Mouse (Mus musculus): ENCODE data around the gene Gabrb2. TPM values are rescaled to one million over a fixed set of nuclear protein-coding genes. Genes with fewer than 3 reads are reported as not detected.

Gene Gabrb2
- total RNA-seq, 1 experiment from 2014 or later, result not detected

DNA sequence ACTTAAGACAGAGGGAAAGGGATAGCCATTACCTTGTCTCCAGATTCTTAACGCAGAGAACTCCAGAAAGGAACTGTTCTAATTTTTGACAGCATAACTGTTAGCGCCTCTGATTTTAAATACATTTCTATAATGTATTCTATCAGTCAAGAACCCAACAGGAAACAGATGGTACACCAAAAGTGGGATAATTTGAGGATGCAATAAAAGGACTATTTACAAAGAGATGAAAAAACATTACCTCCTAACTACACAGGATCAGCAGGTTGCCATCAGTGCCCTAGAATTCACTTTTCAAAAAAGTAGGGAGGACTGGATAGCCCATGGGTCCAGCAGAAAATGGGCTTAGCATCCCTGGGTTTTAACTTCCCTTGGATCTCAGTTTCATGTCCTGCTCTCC is 102.4 kb downstream of the Gabrb2 start:
- ATAC-seq (replicated peaks; ENCODE audit: insufficient number of reproducible peaks, low FRiP score, low TSS enrichment, poor library complexity, severe bottlenecking), result no peak

DNA sequence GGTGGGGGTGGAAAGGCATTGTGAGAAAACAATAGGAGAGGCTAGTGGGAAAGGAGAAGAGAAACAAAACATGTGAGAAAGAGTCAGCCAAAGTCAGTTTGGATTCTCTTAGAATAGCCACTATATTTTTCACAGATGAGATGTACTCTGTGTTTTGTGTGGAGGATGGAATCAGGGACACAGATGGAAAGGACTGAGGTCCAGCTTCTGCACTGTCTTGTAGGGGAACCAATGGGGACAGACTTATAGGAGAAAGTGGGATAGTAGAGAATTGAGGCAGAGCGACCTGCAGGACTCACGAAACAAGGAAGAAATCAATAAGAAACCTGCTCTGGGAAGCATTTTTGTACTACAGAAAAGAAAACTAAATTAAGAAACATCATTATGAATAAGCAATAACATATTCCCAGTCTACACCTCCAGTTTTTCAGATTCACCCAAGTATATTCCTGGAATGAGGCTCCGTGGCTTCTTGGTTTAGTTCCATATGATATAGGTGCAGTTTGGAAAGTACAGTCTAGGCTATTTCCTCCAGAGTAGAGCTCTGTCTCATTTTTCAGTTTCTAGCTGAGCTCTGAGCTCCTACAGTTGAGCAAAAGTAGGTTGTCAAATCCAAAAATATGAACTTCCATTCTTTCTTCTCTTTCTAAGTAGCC is 108.8 kb downstream of the Gabrb2 start:
- no peak for ATAC-seq (replicated peaks; ENCODE audit: insufficient number of reproducible peaks, low FRiP score, low TSS enrichment, poor library complexity, severe bottlenecking)

DNA sequence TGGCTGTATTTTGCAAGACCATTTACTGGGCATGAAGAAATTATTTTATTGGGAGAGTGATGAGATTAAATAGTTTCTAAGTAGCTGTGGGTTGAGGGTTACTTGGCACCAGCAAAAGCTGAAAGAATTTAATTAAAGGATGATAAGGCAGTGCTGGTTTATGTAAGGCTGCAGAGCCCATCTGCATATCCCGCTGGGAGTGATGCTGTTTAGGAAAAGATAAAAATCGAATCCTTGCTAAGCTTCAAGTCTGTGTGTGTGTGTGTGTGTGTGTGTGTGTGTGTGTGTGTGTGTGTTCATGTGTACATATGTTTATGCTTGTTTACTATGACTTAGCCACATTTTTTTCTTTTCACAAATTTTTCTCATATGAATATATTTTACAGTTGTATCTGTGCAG is 113.0 kb downstream of the Gabrb2 start:
- no peak for ATAC-seq (replicated peaks; ENCODE audit: insufficient number of reproducible peaks, low FRiP score, low TSS enrichment, poor library complexity, severe bottlenecking)

DNA sequence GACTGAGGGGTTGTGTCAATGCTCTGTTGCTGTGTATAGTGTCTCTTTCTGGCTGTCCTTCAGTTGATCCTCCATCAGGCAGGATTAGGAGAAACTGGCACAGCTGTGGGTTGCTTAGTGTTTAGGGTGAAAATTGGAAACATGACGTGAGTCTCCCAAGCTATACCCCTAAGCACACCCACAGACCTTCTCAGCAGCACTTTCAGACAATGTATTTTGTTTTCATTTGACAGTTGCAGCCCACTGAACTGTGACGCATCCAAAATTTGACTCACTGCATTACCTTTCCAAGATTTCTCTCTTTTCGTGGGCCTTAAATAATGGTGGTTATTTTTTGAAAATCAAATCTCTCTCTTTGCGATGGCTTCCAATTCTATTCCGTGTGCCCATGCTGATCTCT is 115.7 kb downstream of the Gabrb2 start:
- ATAC-seq (replicated peaks; ENCODE audit: insufficient number of reproducible peaks, low FRiP score, low TSS enrichment, poor library complexity, severe bottlenecking), result no peak

- no peak for ATAC-seq (replicated peaks; ENCODE audit: insufficient number of reproducible peaks, low FRiP score, low TSS enrichment, poor library complexity, severe bottlenecking)
These were observed 116.3 kb downstream of the Gabrb2 start for GRCm38 (mm10) chr11:42535861-42536260.

GRCm38 (mm10) chr11:42542861-42543260 is 123.3 kb downstream of the Gabrb2 start:
- ATAC-seq (replicated peaks; ENCODE audit: insufficient number of reproducible peaks, low FRiP score, low TSS enrichment, poor library complexity, severe bottlenecking), result no peak

DNA sequence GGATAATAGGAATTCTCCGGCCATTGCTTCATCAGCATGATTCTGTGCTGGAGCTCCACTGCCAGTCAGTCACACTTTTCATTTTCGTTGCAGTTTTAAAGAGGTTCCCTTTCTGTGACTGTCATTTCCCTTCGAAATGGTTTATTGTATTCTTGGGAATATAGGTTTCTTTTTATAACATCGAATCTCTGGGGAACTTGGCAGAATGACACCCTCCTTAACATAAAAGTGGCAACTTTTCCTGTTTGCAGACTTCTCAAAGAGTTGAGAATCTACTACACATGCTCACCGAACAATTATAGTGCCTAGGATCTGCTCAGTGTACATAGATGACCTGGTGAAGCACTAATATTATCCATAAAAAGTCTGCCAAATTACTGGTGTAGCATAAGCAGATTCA is 146.5 kb downstream of the Gabrb2 start:
- no peak for ATAC-seq (replicated peaks; ENCODE audit: insufficient number of reproducible peaks, low FRiP score, low TSS enrichment, poor library complexity, severe bottlenecking)

- ATAC-seq (replicated peaks; ENCODE audit: insufficient number of reproducible peaks, low FRiP score, low TSS enrichment, poor library complexity, severe bottlenecking), result no peak
These were observed 151.9 kb downstream of the Gabrb2 start for GRCm38 (mm10) chr11:42571467-42571866.

DNA sequence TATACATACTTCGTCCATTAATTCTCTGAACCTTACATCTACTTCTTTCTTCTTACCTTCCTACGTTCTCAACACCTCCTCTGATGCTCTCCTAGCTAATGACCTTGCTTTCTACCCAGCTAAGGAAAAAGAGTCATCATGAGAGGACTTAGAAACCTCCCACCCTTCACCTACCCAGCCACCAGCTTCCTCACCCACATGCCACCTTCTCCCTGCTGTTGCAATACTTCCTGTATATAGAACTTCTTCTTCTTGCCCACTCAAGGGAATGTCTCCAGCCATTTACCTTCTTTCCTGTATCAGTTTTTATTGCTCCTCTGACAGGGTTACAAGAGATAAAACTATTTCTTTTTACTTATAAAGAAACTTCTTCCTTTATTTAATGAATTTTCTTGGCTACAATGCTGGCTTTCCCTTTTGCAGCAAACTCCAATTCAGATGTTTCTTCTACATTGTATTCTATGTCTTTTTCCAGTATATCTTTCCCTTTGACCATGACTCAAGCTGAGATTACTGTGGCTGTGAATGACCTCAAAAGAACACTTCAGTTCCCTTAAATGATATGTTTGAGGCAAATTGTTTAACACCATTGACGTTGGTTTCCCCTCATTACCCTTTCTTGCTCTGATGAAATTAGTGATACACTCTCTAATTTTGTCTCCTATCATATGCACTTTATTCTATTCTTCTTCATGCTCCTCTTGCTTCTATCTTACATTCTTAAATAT is 155.8 kb downstream of the Gabrb2 start:
- ATAC-seq (replicated peaks; ENCODE audit: insufficient number of reproducible peaks, low FRiP score, low TSS enrichment, poor library complexity, severe bottlenecking), result no peak

- no peak for ATAC-seq (replicated peaks; ENCODE audit: insufficient number of reproducible peaks, low FRiP score, low TSS enrichment, poor library complexity, severe bottlenecking)
These were observed 160.2 kb downstream of the Gabrb2 start for GRCm38 (mm10) chr11:42579804-42580203.

GRCm38 (mm10) chr11:42581123-42581522 is 161.6 kb downstream of the Gabrb2 start:
- ATAC-seq (replicated peaks; ENCODE audit: insufficient number of reproducible peaks, low FRiP score, low TSS enrichment, poor library complexity, severe bottlenecking), result no peak

DNA sequence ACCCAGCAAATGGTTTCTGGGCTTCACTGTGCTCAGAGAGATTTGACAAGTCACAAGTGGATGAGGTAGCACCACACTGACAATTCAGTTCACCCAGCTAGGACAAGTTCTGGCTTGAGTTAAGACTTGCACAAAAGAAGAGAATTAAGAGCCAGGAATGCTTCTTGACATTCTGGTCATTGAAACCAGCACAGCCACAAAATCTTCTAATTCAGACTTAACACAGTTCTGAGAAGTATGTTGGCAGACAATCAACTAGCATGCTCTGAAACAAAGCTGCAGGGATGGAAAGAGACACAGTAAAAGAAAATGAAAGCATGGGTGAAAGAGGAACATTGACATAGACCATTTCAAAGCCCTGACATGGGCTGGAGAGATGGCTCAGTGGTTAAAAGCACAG is 162.2 kb downstream of the Gabrb2 start:
- ATAC-seq (replicated peaks; ENCODE audit: insufficient number of reproducible peaks, low FRiP score, low TSS enrichment, poor library complexity, severe bottlenecking), result no peak

DNA sequence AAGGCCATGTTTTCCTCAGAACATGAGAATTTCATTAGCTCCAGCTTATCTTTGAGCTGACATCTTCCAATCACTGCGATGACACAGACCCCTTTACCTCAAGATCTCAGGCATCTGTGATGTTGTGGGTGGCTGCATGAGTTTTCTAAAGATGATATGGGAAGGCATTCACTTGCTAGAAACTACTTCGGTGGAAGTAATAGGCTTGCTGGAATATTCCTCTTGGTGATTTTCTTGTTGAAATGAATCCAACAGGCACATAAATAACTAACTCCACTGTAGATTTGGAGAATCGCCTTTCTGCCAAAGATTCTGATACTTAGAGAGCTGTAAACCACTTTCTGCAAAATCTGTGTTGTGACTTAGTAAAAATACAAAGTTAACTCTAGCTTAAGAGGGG is 172.9 kb downstream of the Gabrb2 start:
- no peak for ATAC-seq (replicated peaks; ENCODE audit: insufficient number of reproducible peaks, low FRiP score, low TSS enrichment, poor library complexity, severe bottlenecking)

DNA sequence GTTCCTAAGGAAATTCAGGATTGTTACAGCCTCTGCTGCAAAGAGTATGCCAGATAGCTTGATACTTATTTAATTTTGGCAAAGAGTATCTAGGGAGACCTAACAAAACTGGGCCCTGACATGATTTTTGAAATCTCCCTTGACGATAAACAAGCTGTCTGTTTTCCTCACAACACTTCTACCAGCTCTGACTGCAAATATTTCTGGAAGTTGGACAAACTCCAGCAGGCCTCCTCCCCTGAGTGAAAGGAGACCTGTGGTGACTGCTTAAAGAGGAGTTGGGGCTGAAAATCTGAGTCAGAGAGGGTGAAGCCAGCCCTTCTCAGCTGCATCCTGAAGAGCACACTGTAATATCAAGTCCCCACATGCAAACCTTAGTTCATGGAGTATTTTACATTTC is 186.7 kb downstream of the Gabrb2 start:
- ATAC-seq (replicated peaks; ENCODE audit: insufficient number of reproducible peaks, low FRiP score, low TSS enrichment, poor library complexity, severe bottlenecking), result no peak

GRCm38 (mm10) chr11:42609128-42609763 is 189.7 kb downstream of the Gabrb2 start:
- ATAC-seq (replicated peaks; ENCODE audit: insufficient number of reproducible peaks, low FRiP score, low TSS enrichment, poor library complexity, severe bottlenecking), result no peak

DNA sequence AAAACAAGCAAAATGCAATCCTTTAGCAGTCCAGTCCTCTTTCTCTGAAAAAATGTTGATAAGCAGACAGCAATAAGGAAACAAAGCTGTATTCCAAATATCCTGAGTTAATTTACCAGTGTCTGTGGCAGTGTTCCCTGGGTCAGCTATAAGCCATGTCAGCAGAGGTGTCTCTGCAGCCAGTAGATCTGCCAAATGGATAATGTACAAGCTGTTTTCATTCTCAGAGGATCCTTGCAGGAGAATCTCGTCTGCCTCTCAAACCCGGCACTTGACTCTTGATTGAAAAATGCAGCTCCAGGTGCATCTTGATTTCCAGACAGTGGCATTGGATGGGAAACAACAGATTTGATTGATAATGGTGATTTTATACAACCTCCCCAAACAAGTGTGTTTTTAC is 198.6 kb downstream of the Gabrb2 start:
- ATAC-seq (replicated peaks; ENCODE audit: insufficient number of reproducible peaks, low FRiP score, low TSS enrichment, poor library complexity, severe bottlenecking), result no peak

DNA sequence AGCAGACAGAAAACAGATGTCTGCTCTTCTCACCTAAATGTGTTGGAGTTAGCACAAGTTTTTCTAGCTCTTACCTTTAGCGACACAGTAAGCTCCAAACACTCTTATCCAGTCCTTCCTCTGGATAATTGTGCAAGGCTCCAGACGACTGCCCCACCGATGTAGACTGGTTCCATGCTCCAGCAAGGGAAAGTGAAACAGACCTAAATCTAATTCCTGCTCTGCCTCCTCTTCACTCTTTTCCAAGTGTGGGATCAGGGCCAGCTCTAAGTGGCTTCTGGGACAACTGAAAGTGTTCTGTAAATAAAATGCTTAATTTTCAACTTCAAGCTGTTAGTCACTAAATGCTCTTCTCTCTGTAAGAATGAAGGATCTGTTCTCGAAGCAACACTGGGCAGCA is 201.6 kb downstream of the Gabrb2 start:
- no peak for ATAC-seq (replicated peaks; ENCODE audit: insufficient number of reproducible peaks, low FRiP score, low TSS enrichment, poor library complexity, severe bottlenecking)

DNA sequence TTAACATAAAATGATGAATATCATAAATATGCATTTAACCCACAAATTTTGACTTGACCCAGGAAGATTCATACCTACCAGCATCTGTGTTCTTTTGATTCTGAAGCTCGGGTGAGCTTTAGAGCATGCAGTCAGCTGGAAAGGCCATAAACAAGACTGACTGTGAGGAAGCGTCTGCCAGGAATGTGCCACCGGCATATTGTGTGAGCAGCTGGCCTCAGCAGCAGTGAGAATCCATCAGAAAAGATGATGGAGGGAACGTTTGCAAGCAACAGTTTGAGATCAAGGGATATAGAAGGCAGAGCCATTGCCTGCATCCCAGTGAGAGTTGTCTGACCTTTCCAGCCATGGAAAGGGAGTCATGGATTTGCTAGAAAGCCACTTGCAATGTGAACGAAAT is 230.6 kb downstream of the Gabrb2 start:
- no peak for ATAC-seq (replicated peaks; ENCODE audit: insufficient number of reproducible peaks, low FRiP score, low TSS enrichment, poor library complexity, severe bottlenecking)

DNA sequence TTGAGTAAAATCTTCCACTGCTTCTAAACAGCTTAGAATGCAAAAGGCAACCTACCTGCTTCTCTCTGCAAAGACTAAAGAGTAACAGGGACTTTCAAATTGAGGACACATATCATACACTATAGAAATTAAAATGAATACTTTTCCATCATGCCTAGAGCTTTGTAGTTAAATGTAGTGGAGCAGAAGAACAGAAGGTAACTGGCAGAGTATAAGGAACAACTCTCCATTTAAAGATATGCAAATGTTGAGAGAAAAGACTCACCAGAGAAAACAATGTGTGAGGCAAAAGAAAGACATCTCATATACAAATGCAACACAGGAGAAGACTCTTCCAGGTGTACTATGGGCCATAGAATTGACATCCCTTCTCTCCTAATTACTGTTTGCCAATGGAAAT is 232.0 kb downstream of the Gabrb2 start:
- no peak for ATAC-seq (replicated peaks; ENCODE audit: insufficient number of reproducible peaks, low FRiP score, low TSS enrichment, poor library complexity, severe bottlenecking)

- ATAC-seq (replicated peaks; ENCODE audit: insufficient number of reproducible peaks, low FRiP score, low TSS enrichment, poor library complexity, severe bottlenecking), result no peak
These were observed 234.6 kb downstream of the Gabrb2 start for GRCm38 (mm10) chr11:42654189-42654588.
